Mouse (Mus musculus) heart, postnatal 0 days (tissue): ENCODE results near the gene Osbpl5.

ENCODE experiments used
- CTCF ChIP-seq: IDR thresholded peaks from 2 replicates; pipeline ENCODE4 v1.5.1; 2016; ENCODE audit warnings: antibody characterized with exemption, control low read depth, low read depth
- EP300 ChIP-seq: IDR thresholded peaks from 2 replicates; pipeline ENCODE4 v1.6.1; 2016; ENCODE audit warnings: antibody characterized with exemption, low read depth

- TF ChIP-seq EP300, result no peak
- no peak for TF ChIP-seq CTCF
Measured at GRCm38 (mm10) chr7:143758956-143759355, 2.2 kb upstream of the Osbpl5 start.
